Mouse (Mus musculus) MEL (cell line): ENCODE measurements around the gene Mex3a. TPM values are rescaled to one million over a fixed set of nuclear protein-coding genes. Genes with fewer than 3 reads are reported as not detected.

ENCODE experiments used
- DNase-seq: peaks from one replicate; pipeline ENCODE4 v3.0.0; 2011; ENCODE audit warnings: low read depth, low spot score
- H3K27ac ChIP-seq: 2 replicates; pipeline ENCODE4 v1.5.1; 2012; ENCODE audit warnings: low read depth, mild to moderate bottlenecking, control low read depth, low read length, moderate library complexity; ENCODE audit not compliant: control insufficient read depth
- H3K27me3 ChIP-seq, 2 experiments: fragments of 150-350 bp in 1 of 2; sonication (generic) in 1 of 2; 2 replicates each; pipeline ENCODE4 v1.6.1; 2012; ENCODE audit warnings: low read length in 2 of 2, mild to moderate bottlenecking in 2 of 2, improper control_type of control experiment in 1 of 2, moderate library complexity in 1 of 2; ENCODE audit not compliant: insufficient read depth in 2 of 2, control insufficient read depth in 1 of 2
- H3K36me3 ChIP-seq, 2 experiments: 2 replicates each; pipeline ENCODE4 v1.6.1; 2012 to 2014; ENCODE audit warnings: low read length in 2 of 2, improper control_type of control experiment in 1 of 2, inconsistent platforms in 1 of 2, mild to moderate bottlenecking in 1 of 2; ENCODE audit not compliant: insufficient read depth in 2 of 2, control insufficient read depth in 1 of 2
- H3K4me1 ChIP-seq, 2 experiments: fragments of 150-350 bp in 1 of 2; sonication (generic) in 1 of 2; 2 replicates each; pipeline ENCODE4 v1.6.1; 2012; ENCODE audit warnings: low read length in 2 of 2, improper control_type of control experiment in 1 of 2, mild to moderate bottlenecking in 1 of 2; ENCODE audit not compliant: insufficient read depth in 2 of 2, control insufficient read depth in 1 of 2
- H3K4me3 ChIP-seq, 2 experiments: fragments of 150-350 bp in 1 of 2; sonication (generic) in 1 of 2; 2 replicates each; pipeline ENCODE4 v1.5.1; 2012; ENCODE audit warnings: low read depth in 2 of 2, low read length in 2 of 2, mild to moderate bottlenecking in 2 of 2, moderate library complexity in 2 of 2, control low read depth in 1 of 2, improper control_type of control experiment in 1 of 2; ENCODE audit not compliant: control insufficient read depth in 1 of 2, insufficient read depth in 1 of 2
- H3K79me2 ChIP-seq: 2 replicates; pipeline ENCODE4 v1.6.1; 2012; ENCODE audit warnings: mild to moderate bottlenecking, low read length, moderate library complexity; ENCODE audit not compliant: control insufficient read depth, poor library complexity, insufficient read depth
- H3K9ac ChIP-seq: 2 replicates; pipeline ENCODE4 v1.6.1; 2012; ENCODE audit warnings: low read depth, mild to moderate bottlenecking, control low read depth, low read length, moderate library complexity; ENCODE audit not compliant: control insufficient read depth, poor library complexity, severe bottlenecking
- H3K9me3 ChIP-seq: fragments of 150-350 bp; sonication (generic); replicated peaks from 2 replicates; pipeline ENCODE4 v1.6.1; 2012; ENCODE audit warnings: mild to moderate bottlenecking, low read length, improper control_type of control experiment, moderate library complexity; ENCODE audit not compliant: insufficient read depth
- KAT2A ChIP-seq: conservative IDR thresholded peaks from 2 replicates; pipeline ENCODE4 v1.6.1; 2012; ENCODE audit warnings: low read depth, low read length, improper control_type of control experiment, inconsistent platforms
- MAFK ChIP-seq: IDR thresholded peaks from 2 replicates; pipeline ENCODE4 v1.6.1; 2011; ENCODE audit warnings: low read depth, mild to moderate bottlenecking, low read length, improper control_type of control experiment, borderline replicate concordance
- MAX ChIP-seq: IDR thresholded peaks from 2 replicates; pipeline ENCODE4 v1.6.1; 2011; ENCODE audit warnings: low read length, improper control_type of control experiment
- MAZ ChIP-seq: IDR thresholded peaks from 2 replicates; pipeline ENCODE4 v1.6.1; 2012; ENCODE audit warnings: low read depth, mild to moderate bottlenecking, inconsistent platforms, low read length, improper control_type of control experiment
- MXI1 ChIP-seq: IDR thresholded peaks from 2 replicates; pipeline ENCODE4 v1.6.1; 2011; ENCODE audit warnings: mild to moderate bottlenecking, low read depth, low read length, improper control_type of control experiment
- MYB ChIP-seq: IDR thresholded peaks from 2 replicates; pipeline ENCODE4 v1.6.1; 2011; ENCODE audit warnings: mild to moderate bottlenecking, low read depth, low read length, improper control_type of control experiment
- MYC ChIP-seq: IDR thresholded peaks from 2 replicates; pipeline ENCODE4 v1.6.1; 2011; ENCODE audit warnings: low read depth, mild to moderate bottlenecking, low read length, improper control_type of control experiment, moderate library complexity
- NRF1 ChIP-seq: IDR thresholded peaks from 2 replicates; pipeline ENCODE4 v1.6.1; 2014; ENCODE audit warnings: low read depth, mild to moderate bottlenecking, inconsistent platforms, low read length, improper control_type of control experiment, moderate library complexity; ENCODE audit not compliant: poor library complexity, insufficient read depth, severe bottlenecking
- SMC3 ChIP-seq: IDR thresholded peaks from 2 replicates; pipeline ENCODE4 v1.6.1; 2011; ENCODE audit warnings: low read depth, low read length, improper control_type of control experiment
- TAL1 ChIP-seq: IDR thresholded peaks from 2 replicates; pipeline ENCODE4 v1.6.1; 2012; ENCODE audit warnings: mild to moderate bottlenecking, inconsistent platforms, low read length, moderate library complexity, mixed read lengths
- TCF12 ChIP-seq: IDR thresholded peaks from 2 replicates; pipeline ENCODE4 v1.6.1; 2014; ENCODE audit warnings: low read depth, mild to moderate bottlenecking, inconsistent platforms, low read length, improper control_type of control experiment, moderate library complexity
- ZC3H11A ChIP-seq: IDR thresholded peaks from 2 replicates; pipeline ENCODE4 v1.6.1; 2012; ENCODE audit warnings: low read depth, mild to moderate bottlenecking, inconsistent platforms, low read length, improper control_type of control experiment
- ZNF384 ChIP-seq: IDR thresholded peaks from 2 replicates; pipeline ENCODE4 v1.6.1; 2012; ENCODE audit warnings: low read depth, mild to moderate bottlenecking, inconsistent platforms, low read length, improper control_type of control experiment
- polyA plus RNA-seq, 2 experiments: library from polyadenylated mRNA; stranded (reverse) in 1 of 2; unstranded in 1 of 2; fragments of >175 nt in 1 of 2; fragments of >200 nt in 1 of 2; gene quantifications; 2 replicates each; pipeline versions ENCODE4 v1.2.1 to v1.2.4; 2012; ENCODE audit warnings: low replicate concordance in 2 of 2, low read depth in 1 of 2; ENCODE audit not compliant: insufficient read length in 2 of 2, insufficient read depth in 1 of 2, missing spikeins in 1 of 2
- total RNA-seq: library from RNA; depleted of rRNA; stranded (reverse); fragments of 300-350 nt; gene quantifications from 2 replicates; pipeline ENCODE4 v1.2.3, GENCODE M21; 2012

The Mex3a gene
- total and polyA plus RNA-seq, 3 experiments: 5.5 to 10.1 TPM; not detected in 1

DNA sequence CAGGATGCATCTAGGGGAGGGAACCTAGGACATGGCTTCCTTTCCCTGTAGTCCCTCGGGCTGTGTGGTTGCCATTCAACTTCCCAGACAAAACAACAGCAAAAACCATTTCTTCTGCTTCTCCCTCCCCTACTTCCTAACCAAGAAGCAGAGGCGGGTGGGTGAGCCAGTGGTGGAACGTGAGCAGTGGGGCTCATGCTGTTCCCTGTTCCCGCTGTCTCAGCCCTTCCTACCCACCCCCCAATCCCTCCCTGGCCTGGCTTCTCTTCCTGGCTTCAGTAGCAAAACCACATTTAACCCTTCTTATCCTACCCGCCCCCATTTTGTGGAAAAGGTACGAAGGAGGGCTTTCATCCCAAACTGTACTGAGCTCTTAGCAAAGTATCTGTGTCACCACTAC, 27.1 kb upstream of the Mex3a start:
- peaks cover 9 to 51% of the 10 kb centered on the region in 2 experiments for H3K4me1 ChIP-seq

DNA sequence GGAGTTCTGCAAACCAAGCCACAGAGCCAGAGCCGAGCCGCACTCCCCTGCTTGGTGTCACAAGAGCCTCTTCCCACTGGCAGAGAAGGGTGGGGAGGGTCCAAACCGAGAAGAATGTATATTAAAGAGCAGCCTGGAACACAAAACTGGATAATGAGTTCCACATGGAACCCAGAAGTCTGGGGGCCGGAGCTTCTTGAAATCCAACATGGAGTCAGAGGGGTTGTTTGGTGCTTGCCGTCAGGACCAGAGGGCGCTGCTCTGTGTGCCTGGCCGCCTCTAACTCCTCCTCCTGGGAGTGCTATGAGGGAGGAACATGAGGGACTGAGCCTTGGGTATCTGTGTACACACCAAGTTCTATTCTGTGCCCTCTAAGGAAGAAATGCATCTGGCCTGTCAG, 26.4 kb upstream of the Mex3a start:
- Histone ChIP-seq H3K4me3 (no peak overlapping the region), H3K27me3 (no peaks in the 10 kb centered on the region), H3K36me3 (peaks cover 0 to 37% of the 10 kb centered on the region in 2 experiments; a peak in 2 of 4 replicates), H3K27ac (no peak overlapping the region), H3K9ac (no peak overlapping the region), H3K4me1 (peaks cover 11 to 50% of the 10 kb centered on the region in 2 experiments), H3K79me2 (peaks cover 23% of the 10 kb centered on the region), H3K9me3 (no peaks in the 10 kb centered on the region)
- no peak for DNase-seq
- TF ChIP-seq MYC: no peak
- no peak for TF ChIP-seq SMC3
- no peak for TF ChIP-seq TAL1
- no peak for TF ChIP-seq MXI1
- no peak for TF ChIP-seq ZNF384
- TF ChIP-seq MAX: no peak

More for the DNA sequence above, 27.1 kb upstream of the Mex3a start:
- no peak for TF ChIP-seq KAT2A
- no peak for TF ChIP-seq MYC
- TF ChIP-seq, all 39 proteins: peak for 0
- Histone ChIP-seq H3K9me3 (no peaks in the 10 kb centered on the region), H3K36me3 (peaks cover 0 to 36% of the 10 kb centered on the region in 2 experiments; a peak in 2 of 4 replicates), H3K4me3 (no peak overlapping the region), H3K9ac (no peak overlapping the region), H3K79me2 (peaks cover 27% of the 10 kb centered on the region), H3K27ac (no peak overlapping the region), H3K27me3 (no peaks in the 10 kb centered on the region)
- DNase-seq: no peak

DNA sequence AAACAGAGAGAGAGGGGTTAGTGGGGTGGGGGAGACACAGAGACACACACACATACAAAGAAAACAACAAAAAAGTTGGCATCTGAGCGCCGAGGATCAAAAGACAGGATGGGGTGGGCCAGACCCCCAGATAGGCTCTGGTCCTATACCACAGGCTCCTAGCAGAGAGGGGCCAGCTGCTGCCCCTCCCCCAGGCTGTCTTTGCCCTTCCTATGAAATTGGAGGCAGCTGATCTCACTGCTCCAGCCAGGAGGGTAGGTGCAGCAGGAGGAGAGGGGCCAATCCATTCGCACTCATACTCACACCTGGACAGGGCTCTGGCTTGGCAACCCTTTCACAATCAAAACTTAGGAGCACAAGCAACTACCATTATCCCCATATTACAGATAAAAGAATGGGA, 22.9 kb upstream of the Mex3a start:
- Histone ChIP-seq H3K27ac (peak overlapping the region; percentile 98), H3K9me3 (no peaks in the 10 kb centered on the region), H3K36me3 (peaks cover 0 to 54% of the 10 kb centered on the region in 2 experiments; a peak in 2 of 4 replicates), H3K4me3 (peak overlapping the region; percentile 55 to 73), H3K9ac (peak overlapping the region; percentile 82), H3K79me2 (peaks cover 1% of the 10 kb centered on the region; the same call in 1 of the 2 replicates), H3K27me3 (no peaks in the 10 kb centered on the region), H3K4me1 (peaks cover 27 to 69% of the 10 kb centered on the region in 2 experiments)
- DNase-seq: no peak
- TF ChIP-seq MYB (no peak), MXI1 (no peak), TCF12 (no peak), ZC3H11A (no peak), MAZ (no peak), NRF1 (no peak), ZNF384 (no peak), MAFK (no peak)
